Mouse (Mus musculus): ENCODE data around the gene Dnm3. TPM values are rescaled to one million over a fixed set of nuclear protein-coding genes. Genes with fewer than 3 reads are reported as not detected.

The Dnm3 gene
- polyA plus RNA-seq, 1 experiment from 2014 or later = 33.5 TPM

- Histone ChIP-seq H3K9me3 (no peaks in the 10 kb centered on the region), H3K4me2 (replicated peaks) (no peak overlapping the region), H3K36me3 (no peaks in the 10 kb centered on the region), H3K4me3 (replicated peaks) (no peak overlapping the region), H3K27me3 (no peaks in the 10 kb centered on the region), H3K27ac (no peak overlapping the region), H3K9ac (replicated peaks) (no peak overlapping the region), H3K4me1 (replicated peaks) (no peaks in the 10 kb centered on the region; the same call in 1 of the 2 replicates)
- WGBS = 81% methylated on average over 1 of the region's 1 CpGs
- ATAC-seq = no peak
Observed at GRCm38 (mm10) chr1:162160718-162161117, 317.1 kb downstream of the Dnm3 start.

GRCm38 (mm10) chr1:162158486-162158885 lies 319.3 kb downstream of the Dnm3 start:
- 80% methylated on average over 2 of the region's 2 CpGs for WGBS

GRCm38 (mm10) chr1:162157659-162158058 lies 320.2 kb downstream of the Dnm3 start:
- Histone ChIP-seq H3K4me1 (replicated peaks) (no peaks in the 10 kb centered on the region; the same call in 1 of the 2 replicates), H3K9me3 (no peaks in the 10 kb centered on the region), H3K9ac (replicated peaks) (no peak overlapping the region), H3K27me3 (no peaks in the 10 kb centered on the region), H3K36me3 (no peaks in the 10 kb centered on the region), H3K4me2 (replicated peaks) (no peak overlapping the region), H3K4me3 (replicated peaks) (no peak overlapping the region), H3K27ac (no peak overlapping the region)
- no peak for ATAC-seq
- 95% methylated on average over 5 of the region's 5 CpGs for WGBS

More at GRCm38 (mm10) chr1:162158486-162158885, 319.3 kb downstream of the Dnm3 start:
- H3K27ac ChIP-seq = no peak overlapping the region
- no peak overlapping the region for H3K4me3 ChIP-seq (replicated peaks)
- no peaks in the 10 kb centered on the region; the same call in 1 of the 2 replicates for H3K4me1 ChIP-seq (replicated peaks)
- H3K9me3 ChIP-seq = no peaks in the 10 kb centered on the region
- no peak for ATAC-seq
- H3K9ac ChIP-seq (replicated peaks) = no peak overlapping the region
- no peak overlapping the region for H3K4me2 ChIP-seq (replicated peaks)
- no peaks in the 10 kb centered on the region for H3K27me3 ChIP-seq
- no peaks in the 10 kb centered on the region for H3K36me3 ChIP-seq

GRCm38 (mm10) chr1:162156873-162157272 lies 321.0 kb downstream of the Dnm3 start:
- ATAC-seq = no peak
- 54% methylated on average over 5 of the region's 5 CpGs for WGBS
- no peaks in the 10 kb centered on the region; the same call in 1 of the 2 replicates for H3K4me1 ChIP-seq (replicated peaks)

GRCm38 (mm10) chr1:162155546-162155945 lies 322.3 kb downstream of the Dnm3 start:
- Histone ChIP-seq H3K9ac (replicated peaks) (no peak overlapping the region), H3K27ac (no peak overlapping the region), H3K4me2 (replicated peaks) (no peak overlapping the region), H3K9me3 (no peaks in the 10 kb centered on the region), H3K36me3 (no peaks in the 10 kb centered on the region), H3K4me1 (replicated peaks) (no peaks in the 10 kb centered on the region; the same call in 1 of the 2 replicates), H3K27me3 (no peaks in the 10 kb centered on the region), H3K4me3 (replicated peaks) (no peak overlapping the region)
- 93% methylated on average over 3 of the region's 3 CpGs for WGBS
- no peak for ATAC-seq

More at GRCm38 (mm10) chr1:162156873-162157272, 321.0 kb downstream of the Dnm3 start:
- Histone ChIP-seq H3K27me3 (no peaks in the 10 kb centered on the region), H3K27ac (no peak overlapping the region), H3K4me2 (replicated peaks) (no peak overlapping the region), H3K9ac (replicated peaks) (no peak overlapping the region), H3K4me3 (replicated peaks) (no peak overlapping the region), H3K36me3 (no peaks in the 10 kb centered on the region), H3K9me3 (no peaks in the 10 kb centered on the region)

GRCm38 (mm10) chr1:162153118-162153517 lies 324.7 kb downstream of the Dnm3 start:
- Histone ChIP-seq H3K9ac (replicated peaks) (no peak overlapping the region), H3K4me3 (replicated peaks) (no peak overlapping the region), H3K4me1 (replicated peaks) (no peaks in the 10 kb centered on the region; the same call in 1 of the 2 replicates), H3K27ac (no peak overlapping the region), H3K27me3 (no peaks in the 10 kb centered on the region), H3K36me3 (no peaks in the 10 kb centered on the region), H3K4me2 (replicated peaks) (no peak overlapping the region), H3K9me3 (no peaks in the 10 kb centered on the region)
- 80% methylated on average over 5 of the region's 5 CpGs for WGBS
- no peak for ATAC-seq

GRCm38 (mm10) chr1:162149730-162150129 lies 328.1 kb downstream of the Dnm3 start:
- Histone ChIP-seq H3K27me3 (no peaks in the 10 kb centered on the region), H3K27ac (no peak overlapping the region), H3K9me3 (no peaks in the 10 kb centered on the region), H3K4me1 (replicated peaks) (peaks cover under 1% of the 10 kb centered on the region; the same call in 1 of the 2 replicates), H3K4me3 (replicated peaks) (no peak overlapping the region), H3K9ac (replicated peaks) (no peak overlapping the region), H3K4me2 (replicated peaks) (no peak overlapping the region), H3K36me3 (no peaks in the 10 kb centered on the region)
- 93% methylated on average over 3 of the region's 3 CpGs for WGBS
- ATAC-seq = no peak

- no peak for ATAC-seq
Observed at GRCm38 (mm10) chr1:162147554-162147953, 330.3 kb downstream of the Dnm3 start.

GRCm38 (mm10) chr1:162145748-162146147 lies 332.1 kb downstream of the Dnm3 start:
- Histone ChIP-seq H3K4me2 (replicated peaks) (no peak overlapping the region), H3K27me3 (no peaks in the 10 kb centered on the region), H3K36me3 (no peaks in the 10 kb centered on the region), H3K4me1 (replicated peaks) (peaks cover 3% of the 10 kb centered on the region), H3K9ac (replicated peaks) (no peak overlapping the region), H3K9me3 (no peaks in the 10 kb centered on the region), H3K27ac (no peak overlapping the region), H3K4me3 (replicated peaks) (no peak overlapping the region)
- 78% methylated on average over 6 of the region's 6 CpGs for WGBS
- ATAC-seq = no peak

More at GRCm38 (mm10) chr1:162147554-162147953, 330.3 kb downstream of the Dnm3 start:
- Histone ChIP-seq H3K36me3 (no peaks in the 10 kb centered on the region), H3K4me2 (replicated peaks) (no peak overlapping the region), H3K27ac (no peak overlapping the region), H3K9me3 (no peaks in the 10 kb centered on the region), H3K9ac (replicated peaks) (no peak overlapping the region), H3K27me3 (no peaks in the 10 kb centered on the region), H3K4me3 (replicated peaks) (no peak overlapping the region), H3K4me1 (replicated peaks) (peaks cover 3% of the 10 kb centered on the region)
- WGBS = 90% methylated on average over 3 of the region's 3 CpGs

- ATAC-seq = no peak
Observed at GRCm38 (mm10) chr1:162144992-162145391, 332.8 kb downstream of the Dnm3 start.

GRCm38 (mm10) chr1:162143974-162144912 lies 333.6 kb downstream of the Dnm3 start:
- no peaks in the 10 kb centered on the region for H3K27me3 ChIP-seq
- H3K4me3 ChIP-seq (replicated peaks) = no peak overlapping the region
- H3K9me3 ChIP-seq = no peaks in the 10 kb centered on the region
- no peaks in the 10 kb centered on the region for H3K36me3 ChIP-seq
- no peak overlapping the region for H3K9ac ChIP-seq (replicated peaks)
- 58% methylated on average over 6 of the region's 6 CpGs for WGBS
- no peak overlapping the region for H3K4me2 ChIP-seq (replicated peaks)
- ATAC-seq = no peak
- no peak overlapping the region for H3K27ac ChIP-seq
- peaks cover 3% of the 10 kb centered on the region for H3K4me1 ChIP-seq (replicated peaks)

More at GRCm38 (mm10) chr1:162144992-162145391, 332.8 kb downstream of the Dnm3 start:
- Histone ChIP-seq H3K27ac (no peak overlapping the region), H3K4me3 (replicated peaks) (no peak overlapping the region), H3K4me1 (replicated peaks) (peaks cover 3% of the 10 kb centered on the region), H3K36me3 (no peaks in the 10 kb centered on the region), H3K4me2 (replicated peaks) (no peak overlapping the region), H3K9me3 (no peaks in the 10 kb centered on the region), H3K9ac (replicated peaks) (no peak overlapping the region), H3K27me3 (no peaks in the 10 kb centered on the region)
- 80% methylated on average over 1 of the region's 1 CpGs for WGBS

- no peak overlapping the region for H3K4me2 ChIP-seq (replicated peaks)
- no peaks in the 10 kb centered on the region for H3K27me3 ChIP-seq
- ATAC-seq = no peak
- H3K9ac ChIP-seq (replicated peaks) = no peak overlapping the region
- H3K27ac ChIP-seq = no peak overlapping the region
- peaks cover 3% of the 10 kb centered on the region for H3K4me1 ChIP-seq (replicated peaks)
- H3K4me3 ChIP-seq (replicated peaks) = no peak overlapping the region
- no peaks in the 10 kb centered on the region for H3K36me3 ChIP-seq
- WGBS = 88% methylated on average over 7 of the region's 7 CpGs
- H3K9me3 ChIP-seq = no peaks in the 10 kb centered on the region
Observed at GRCm38 (mm10) chr1:162142285-162142684, 335.5 kb downstream of the Dnm3 start.
